Mouse (Mus musculus): ENCODE measurements around the gene Rtn1.
"Not testable (repeated sequence)": the region's sequence is repeated elsewhere in the genome, so short reads cannot be mapped to it uniquely, and the experiment has no call there.

Gene Rtn1

DNA sequence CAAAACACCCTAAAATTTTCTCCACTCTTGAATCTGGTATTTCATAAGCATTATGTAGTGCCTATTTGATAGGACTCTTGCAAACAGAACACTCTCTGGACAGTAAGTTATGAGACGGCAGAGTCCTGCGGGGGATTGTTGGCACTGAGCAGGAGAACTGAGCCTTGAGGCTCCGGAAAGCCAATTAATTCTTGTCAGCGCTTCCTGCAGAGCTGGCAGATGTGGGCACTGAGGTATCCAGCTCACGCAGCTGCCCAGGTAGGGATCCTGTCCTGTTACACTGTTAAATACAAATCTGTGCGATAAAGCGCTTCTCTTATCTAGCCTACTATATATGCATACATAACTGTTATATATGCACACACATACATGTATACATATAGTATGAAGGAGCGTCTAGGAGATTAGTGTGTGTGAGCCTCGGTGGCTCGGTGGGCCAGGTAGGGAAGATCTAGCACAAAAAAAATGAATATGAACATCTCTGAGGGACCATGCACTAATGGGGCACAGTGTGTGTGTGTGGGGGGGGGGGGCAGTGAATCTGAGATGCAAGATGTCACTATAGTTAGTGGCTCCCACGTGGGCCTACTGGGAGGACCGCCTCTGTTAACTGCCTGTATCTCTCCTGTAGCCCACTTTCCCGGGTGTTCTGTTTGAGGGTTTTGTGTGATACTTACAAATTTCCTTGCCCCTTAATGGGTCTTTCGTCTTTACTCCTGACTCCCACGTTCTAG, 93.0 kb downstream of the Rtn1 start:
- DNase-seq = no peak

DNA sequence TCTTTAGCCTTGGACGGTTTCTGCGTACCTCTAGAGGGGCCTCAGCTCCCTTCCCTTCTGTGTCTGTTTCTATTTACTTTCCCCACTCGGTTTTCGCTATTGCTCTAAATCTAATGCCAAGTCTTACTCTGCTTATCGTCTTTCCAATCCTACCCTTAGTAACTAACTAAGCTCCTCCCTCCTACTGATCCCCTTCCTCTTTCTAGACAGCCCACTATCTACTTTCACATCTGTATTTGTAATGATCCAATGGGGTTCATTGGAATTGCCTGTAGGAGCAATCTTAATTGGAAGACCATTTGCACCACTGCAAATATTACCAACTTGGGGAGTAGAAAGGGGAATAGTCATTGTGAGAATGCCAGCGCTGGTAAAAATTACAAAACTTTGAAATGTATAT, 98.0 kb downstream of the Rtn1 start:
- no peak for DNase-seq

DNA sequence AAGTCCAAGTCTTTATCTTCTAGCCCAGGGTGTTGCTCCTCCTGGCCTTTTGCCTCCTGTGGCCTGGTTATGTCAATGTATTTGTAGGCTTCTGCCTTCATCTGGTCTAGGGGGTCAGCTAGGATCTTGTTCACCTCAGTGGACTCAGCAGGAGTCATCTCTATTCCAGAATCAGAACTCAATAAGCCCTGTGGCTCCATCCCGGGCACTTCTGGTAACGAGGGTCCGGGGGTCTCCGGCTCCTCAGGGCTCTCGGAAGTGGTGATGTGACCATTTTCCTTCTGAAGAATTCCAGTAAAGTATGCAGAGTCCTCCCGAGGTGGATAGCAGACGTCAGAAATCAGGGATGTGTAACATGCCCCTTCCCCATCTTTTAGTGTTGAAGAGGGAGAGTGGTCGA, 100.3 kb downstream of the Rtn1 start:
- DNase-seq = no peak

DNA sequence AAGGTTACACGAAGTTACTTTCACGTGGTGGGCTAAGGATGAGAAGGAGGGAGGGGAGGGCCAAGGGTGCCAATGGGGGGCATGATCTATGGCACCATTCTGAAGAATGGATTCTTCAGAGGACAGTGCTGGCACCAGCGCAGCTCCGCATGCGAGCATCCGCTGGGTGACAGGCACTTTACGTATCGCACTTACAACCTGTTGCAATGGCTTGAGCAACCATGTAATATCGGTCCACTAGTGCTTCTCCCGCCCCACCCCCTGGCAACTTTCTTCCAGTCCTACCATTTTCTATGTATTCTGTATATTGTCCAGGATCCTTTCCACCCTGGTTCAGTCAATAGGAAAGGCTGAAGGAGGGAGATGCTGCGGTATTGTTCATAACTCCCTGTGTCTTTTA, 102.6 kb downstream of the Rtn1 start:
- DNase-seq = no peak

DNA sequence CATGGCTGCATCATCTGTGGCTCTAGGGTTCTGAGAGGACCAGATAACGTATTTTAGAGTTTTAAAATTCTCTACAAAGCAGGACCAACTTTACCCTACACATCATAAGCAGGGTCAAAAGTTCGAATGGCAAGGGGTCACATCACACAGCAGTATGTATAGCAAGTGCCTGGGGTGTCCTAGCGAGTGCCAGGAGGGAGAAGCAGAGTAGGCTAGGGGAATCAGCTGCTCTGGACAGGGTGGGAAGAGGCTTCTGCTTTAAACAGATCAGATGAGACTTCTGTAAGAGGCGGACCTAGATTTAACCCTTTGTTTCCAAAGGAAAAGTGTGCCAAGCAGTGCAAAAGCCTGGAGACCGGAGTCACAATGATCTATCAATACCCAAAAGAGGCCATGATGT, 103.4 kb downstream of the Rtn1 start:
- no peak for DNase-seq

DNA sequence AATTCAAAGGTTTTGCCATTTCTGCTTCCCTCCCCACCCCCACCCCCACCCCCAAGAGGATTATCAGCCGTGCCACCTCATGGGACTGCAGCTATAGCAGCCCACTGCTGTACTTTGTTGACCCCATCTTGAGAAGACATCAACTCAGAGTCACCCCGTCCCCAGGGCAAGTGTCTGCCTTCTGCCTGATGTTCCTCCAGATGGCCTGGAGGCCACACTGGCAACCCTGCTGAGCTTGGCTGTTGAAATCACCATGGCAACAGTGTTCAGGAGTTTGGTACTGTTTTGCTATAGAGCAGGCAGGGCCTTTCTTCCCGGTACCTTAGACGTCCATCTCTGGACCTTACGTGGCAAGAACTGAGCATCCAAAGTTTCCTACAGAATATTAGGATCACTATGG, 103.9 kb downstream of the Rtn1 start:
- DNase-seq = no peak

DNA sequence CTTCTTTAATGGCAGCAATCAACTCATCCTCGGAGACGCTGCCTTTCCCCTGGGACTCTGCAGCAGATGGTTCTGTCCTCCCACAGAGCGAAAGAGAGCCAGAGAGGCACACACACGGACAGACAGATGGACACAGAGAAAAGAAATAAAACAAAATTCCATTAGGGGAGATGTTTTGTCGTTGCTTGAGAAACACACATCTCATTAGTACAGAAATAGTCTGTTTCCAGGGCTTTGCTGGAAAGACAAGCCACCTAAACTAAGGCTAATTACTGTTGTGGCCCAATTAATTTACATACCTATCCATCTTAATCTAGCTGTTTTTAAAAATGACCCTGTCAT, 104.5 kb downstream of the Rtn1 start:
- no peak for DNase-seq

DNA sequence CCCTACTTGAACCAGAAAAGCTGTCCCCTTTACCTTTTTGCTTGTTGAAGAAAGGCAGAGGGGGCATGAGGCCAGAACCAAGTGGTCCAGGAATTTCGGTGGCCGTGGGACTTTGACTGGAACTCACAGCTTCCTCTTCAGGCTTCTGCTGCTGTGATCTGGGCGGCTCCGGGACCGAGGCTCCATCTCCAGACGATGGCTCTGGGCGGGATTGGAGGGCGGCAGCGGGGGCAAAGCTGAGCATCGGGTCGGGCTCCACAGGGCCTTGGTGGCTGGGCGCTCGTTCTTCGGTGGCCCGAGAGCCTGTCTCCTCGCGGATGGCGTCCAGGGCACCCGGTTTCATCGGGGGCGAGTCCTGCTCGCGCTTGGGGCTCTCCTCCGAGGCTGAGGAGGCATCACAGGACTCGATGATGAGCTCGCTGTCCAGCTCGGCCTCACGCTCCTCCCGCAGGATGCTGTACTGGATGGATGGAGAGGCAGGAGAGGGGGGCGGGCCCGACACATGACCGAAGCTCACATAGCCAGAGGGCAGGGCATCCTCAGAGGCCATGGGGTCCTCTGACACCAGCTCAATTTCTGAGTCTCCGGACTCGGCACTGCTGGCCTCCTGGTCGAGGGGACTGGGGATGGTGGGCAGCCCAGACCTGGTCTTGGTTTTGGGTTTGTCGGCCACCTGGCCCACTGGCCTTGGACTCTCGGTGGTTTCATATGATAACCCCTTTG, 105.1 kb downstream of the Rtn1 start:
- DNase-seq = no peak

DNA sequence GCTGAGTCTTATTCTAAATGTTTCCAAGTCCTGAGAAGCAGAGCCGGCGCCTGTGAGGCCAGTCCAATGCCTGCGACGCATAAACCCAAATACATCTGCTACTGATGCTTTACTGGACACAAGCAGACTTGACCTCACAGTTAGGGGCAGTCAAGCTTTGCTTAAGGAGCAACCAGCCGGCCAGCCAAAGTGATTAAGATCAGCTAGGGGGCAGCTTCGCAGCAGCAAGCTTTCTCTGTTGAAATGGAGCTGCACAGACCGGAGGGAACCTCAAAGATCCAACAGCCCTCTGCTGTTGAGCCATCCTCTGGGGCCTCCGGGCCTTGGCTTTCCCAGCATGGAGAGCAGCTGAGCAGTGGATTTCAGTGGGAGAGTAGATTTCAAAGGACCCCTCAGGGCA, 107.4 kb downstream of the Rtn1 start:
- DNase-seq = no peak

DNA sequence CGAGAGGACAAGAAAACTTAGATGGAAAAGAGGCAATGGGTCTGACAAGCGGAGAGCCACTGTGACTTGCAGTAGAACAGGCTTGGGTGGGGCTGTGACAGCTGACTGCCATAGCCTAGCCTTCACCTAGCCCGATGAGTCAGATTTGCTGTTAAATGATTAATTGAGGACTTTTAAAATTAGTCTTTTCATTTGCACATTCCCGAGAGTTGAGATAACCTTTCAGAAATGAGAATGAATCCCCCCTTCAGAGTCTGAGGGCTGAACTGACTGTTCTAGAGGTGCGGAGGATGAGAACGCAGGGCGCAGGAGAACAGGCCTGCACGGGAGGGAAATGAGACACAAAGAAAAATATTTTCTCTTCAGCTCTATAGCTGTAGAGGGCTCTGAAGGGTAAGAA, 107.9 kb downstream of the Rtn1 start:
- no peak for DNase-seq

DNA sequence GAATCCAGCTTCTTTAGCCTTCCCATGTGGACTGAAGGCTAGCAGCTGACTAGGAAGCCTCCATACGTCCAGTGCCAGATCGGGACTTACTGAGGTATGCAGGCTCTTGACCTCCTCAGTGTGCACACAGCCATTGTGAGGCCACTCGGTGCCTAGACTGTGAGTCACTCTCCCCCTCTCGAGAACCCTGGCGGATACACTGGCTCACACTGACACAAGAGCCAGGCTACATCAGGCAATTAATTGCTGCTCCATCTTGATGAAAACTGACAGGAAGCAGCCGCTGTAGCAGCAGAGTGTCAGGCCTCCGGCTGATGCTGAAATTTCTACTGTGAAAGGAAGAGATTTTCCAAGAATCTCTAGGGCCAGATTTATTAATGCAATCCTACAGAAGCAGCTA, 110.6 kb downstream of the Rtn1 start:
- no peak for DNase-seq

DNA sequence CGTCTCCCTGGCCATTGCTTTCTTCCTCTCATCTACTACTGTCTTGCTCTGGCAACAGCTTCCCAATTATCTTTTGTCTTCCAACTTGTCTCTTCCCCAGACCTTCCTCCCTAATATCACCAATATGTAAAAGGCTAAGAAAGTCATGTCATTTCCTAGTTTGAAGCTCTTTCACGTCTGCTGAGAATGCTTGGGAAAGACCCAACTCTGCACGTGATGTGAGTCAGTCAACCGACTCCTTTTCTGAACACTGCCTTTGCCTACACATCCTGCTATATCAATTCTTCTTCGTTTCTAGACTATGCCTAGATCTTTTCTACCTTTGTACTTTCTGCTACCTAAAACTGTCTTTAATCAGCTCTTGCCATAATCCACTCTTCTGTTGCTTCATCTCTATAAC, 112.3 kb downstream of the Rtn1 start:
- DNase-seq = no peak

DNA sequence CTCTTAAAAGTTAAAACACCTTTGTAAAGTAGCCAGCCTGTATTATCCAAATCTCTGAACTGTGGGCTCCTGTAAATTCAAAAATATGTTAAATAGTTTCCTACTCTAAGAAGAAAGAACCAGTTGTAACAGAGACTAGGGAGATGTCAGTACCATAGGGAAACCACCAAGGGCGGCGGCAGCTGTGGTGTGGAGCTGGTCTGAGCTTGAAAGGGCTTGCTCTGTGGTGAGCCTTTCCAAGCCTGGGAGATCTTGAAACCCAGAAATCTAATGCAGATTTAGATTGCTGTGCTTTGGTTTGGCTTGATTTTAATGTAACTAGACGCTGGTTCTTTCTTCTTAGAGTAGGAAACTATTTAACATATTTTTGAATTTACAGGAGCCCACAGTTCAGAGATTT, 115.7 kb downstream of the Rtn1 start:
- DNase-seq = not testable (repeated sequence)

DNA sequence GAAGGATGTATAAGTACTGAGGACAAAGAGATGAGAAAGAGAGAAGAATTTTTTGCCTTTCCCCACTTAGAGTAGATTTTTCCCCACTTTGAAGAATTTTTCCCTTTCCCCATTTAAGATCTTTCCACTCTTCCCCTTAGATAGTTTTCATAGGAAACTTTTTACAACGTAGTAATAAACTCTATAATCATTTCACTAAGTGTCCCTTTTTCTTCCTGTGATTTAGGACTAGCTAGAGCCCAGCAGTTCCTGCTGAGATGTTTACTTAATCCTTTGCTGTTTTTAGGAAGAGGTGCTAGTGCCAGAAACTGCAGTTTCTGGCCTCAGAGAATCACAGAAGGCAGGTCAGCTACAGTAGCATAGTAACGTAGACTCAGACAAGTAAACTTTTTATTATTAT, 116.3 kb downstream of the Rtn1 start:
- DNase-seq = no peak

DNA sequence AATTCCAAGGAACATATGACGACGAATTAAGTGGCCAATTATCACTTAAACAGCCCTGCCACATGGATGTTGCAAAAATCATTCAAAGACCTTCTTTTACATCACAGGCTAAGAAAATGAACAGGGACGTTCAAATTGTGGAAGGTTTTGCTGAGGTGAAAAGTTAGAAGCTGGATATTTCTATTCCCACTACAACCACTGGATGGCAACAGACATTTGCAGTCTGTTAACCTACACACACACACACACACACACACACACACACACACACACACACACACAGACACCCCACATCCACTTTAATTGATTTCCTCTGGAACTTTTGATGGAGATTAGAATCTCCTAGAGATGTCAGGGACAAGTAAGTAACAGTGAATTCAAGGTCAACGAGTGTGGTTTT, 117.6 kb downstream of the Rtn1 start:
- DNase-seq = no peak

DNA sequence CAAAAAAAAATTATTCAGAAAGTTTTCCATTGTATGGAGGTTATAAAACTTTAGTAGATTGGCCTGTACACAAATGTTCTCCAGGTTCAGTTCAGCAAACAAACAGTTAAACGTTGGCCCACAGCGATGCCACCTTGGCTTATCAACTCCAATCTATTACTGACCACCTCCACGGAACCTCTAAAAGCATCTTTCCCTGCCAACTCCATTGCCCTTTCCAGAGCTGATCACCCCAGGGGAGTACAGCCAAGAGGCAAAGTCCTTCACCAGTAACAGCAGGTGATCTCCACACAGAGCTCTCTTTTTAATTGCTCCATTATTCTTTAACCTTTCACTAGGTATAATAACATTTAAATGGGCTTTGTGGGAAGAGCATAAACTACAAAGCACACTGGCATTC, 120.6 kb downstream of the Rtn1 start:
- no peak for DNase-seq

DNA sequence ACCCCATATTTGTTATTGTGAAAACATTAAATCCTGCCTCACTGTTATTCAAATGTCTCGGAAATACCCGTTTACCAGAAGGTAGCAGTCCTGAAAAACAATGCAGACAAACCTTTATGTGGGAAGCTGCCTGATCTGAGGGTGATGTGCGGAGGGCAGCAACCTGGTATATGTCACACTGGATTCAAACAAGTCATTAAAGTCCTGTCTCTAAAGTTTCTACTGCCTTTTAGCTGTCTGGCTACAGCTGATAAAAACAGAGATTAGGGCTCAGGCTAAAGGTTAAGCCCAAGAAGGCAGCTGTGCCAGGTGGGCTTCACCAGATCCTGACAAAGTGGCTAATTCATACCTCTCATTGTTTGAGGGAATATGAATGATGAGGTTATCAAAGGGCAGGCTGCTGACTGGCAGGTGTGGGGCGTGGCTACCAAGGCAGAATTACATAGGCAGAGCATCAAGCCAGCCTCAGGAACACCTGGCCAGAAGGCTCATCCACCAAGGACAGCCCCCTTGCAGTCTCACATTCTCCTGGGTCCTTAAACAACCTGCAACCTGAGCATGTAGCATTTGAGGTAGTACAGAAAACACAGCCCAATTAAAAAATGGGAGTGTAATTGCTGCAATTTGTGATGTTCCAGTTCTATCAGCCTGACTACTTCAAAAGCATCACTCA, 121.4 kb downstream of the Rtn1 start:
- no peak for DNase-seq

DNA sequence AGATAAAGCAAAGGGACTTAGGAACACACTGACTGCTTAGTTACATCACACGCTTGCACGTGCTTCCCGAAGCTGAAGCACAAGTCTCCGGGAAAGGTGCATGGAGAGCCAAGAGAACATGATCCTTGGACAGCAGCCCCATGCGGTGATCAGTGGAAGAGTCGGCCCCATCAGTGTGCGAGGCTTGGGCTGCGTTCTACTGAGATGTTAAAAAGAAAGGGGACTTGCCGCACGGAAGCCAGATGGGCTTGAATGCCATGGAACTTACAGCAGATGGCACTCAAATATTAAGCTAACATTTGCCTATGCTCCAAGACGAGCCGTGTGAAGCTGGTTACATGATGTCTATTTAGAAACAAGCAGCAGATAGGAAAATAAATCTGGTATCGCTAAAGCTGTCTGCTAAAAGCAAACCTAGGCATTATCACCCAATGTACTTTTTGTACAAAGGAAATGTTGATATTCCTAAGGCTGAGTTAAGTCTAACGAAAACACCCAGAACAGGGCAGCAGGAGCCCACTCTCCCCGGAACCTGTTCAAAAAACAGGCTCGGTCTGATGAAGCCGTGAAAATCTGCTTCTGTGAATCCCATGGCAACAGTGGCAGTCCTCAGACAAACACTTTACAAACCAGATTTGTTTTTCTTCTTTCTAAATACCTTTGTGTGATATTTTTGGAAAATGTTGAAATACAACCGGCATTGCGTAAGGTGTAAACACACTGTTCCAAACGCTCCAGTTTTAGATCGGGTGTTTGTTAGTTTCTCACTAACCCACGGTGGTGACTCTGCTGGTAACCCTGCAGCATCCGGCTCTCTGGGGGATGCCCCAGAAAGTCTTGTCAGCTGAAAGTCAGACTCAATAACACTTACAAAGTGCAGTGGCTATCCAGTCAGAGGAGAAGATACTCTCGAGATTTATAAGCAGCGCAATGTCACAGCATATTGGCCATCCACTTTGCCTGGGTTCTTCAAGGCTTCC, 123.2 kb downstream of the Rtn1 start:
- DNase-seq = no peak

DNA sequence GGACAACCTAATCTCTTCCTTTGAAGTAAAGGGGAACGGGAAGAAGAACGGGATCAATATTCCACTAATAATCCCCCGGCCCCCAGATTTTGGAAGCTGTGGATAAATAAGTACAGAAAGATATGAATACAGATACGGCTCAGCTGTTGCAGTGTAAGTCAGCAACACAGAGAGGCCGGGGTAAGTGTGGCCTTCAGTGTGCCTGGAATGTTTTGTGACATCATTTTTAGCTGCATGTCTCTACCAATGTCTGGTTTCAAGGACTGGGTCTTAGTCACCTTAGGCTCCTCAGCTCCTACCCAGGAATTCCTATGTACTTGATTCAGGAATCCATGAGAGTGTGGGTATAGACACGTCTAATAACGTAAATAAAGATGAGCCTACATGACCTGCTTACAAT, 124.3 kb downstream of the Rtn1 start:
- no peak for DNase-seq

DNA sequence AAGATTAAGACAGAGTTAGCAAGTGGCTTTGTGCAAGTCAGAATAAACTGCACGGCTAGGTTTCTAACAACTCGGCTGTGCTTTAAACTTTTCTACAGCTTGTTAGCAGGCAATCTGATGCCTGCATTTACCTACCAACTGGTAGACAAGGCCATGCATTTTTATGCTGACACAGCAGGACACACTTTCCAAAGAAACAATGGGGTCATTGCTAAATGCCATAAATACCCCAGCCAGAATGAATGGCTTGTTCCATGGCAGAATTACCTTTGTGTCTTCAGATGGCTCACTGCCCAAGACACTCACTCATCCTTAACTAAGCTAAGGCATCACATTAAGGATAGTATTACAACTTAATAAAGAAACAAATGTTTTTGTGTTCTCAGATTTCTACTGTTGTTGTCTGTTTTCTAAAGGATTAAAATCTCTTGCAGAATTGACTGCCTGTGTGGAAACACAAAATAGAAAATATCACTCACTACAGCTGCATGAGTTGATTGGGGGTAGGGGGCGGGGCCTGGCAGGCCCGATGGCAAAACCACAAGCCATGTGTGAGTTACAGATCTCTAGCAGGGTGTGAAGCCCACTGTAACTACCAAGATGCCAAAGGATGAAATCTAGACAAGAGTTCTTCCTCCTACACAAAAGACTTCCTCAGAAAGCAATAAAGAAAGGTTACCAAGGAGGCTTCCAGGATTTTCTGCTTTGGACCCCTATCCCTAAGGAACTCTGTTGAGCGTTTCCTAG, 129.6 kb downstream of the Rtn1 start:
- no peak for DNase-seq

DNA sequence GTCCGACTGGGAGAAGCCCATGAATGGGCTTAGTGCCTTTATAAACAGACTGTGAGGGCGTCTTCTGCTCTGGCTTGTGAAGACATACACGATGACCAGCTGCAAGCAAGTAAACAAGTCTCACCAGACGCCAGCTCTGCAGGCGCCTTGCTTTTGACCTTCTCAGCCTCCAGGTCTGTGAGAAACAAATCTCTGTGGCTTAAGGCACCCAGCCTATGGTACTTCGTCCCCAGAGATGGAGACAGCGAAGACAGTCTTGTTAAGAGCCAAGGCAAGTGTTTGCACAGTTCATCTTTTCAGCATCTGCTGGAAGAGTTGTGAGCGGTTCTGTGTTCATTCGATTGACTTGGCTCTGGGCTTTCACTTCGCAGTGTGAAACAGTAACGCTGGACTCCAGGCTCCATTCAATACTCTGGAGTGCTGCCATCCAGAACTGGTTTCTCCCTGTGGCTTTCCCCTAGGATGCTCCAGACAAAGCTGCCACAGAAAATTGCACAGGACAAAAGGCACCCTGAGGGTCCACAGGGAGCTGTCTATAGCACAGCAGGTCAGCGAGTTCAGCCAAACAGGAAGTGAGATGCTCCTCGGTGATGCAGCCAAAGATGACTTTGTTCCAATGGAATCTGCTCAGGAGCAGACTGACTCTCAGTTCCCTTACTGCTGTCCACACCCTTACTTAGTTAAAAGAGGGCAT, 135.0 kb downstream of the Rtn1 start:
- DNase-seq = no peak

DNA sequence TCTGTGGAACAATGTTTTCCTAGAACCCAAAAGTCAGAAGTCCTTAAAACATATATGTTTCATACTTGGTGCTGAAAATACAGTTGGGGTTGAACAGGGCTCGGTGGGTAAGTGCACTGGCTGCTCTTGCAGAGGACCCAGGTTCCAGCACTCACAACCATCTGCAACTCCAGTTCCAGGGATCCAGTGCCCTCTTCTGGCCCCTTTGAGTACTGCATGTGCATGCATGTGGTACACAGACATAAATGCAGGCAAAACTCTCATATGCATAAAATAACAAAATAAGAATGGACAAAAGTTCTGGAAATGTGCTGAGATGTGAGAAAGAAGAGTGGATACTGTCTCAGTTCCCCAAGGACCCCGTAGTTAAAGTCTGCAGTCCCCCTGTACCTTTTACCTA, 141.2 kb downstream of the Rtn1 start:
- DNase-seq = peak; percentile 3 to 6

Measured in thymus, postnatal 36 days (tissue).